In the genomic region with DNA sequence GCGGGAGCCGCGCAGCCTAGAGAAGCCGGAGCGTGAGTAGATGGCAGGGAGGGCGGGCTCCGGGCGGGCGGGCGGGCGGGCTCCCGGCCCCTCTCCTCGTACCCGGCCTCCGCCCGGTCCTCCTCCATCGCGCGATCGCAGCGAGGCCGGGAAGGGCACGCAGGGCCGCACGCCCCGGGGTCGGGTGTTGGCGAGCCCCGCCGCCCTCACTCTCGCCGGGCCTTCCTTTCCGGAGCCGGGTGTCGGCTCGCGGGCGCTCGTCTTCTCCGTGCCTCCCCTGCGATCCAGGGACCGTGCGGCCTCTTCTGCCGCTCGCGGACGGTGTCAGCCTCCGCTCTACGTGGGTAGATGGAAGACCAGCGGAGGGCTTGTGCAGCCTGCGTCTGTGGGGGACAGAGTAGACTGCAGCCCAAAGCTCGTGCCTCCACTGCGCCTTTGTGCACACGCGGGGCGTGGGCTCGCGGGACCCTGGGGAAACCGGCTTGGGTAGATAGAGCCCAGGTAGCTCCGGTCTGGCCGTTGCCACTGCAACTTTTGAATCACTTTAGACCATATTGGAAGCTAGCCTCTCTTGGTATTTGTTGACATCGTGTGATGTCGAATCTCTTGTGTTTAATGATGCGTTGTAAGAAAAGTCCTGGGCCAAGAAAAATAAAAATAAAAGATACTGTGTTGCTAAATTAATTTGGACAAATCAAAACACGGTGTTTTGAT, we compare ENCODE assay signal across 7 mouse cellular contexts. TPM values are rescaled to one million over a fixed set of nuclear protein-coding genes. Genes with fewer than 3 reads are reported as not detected.
DNase-seq lines count a peak whose midpoint lies in the region; ATAC-seq lines count a peak whose summit lies in the region.

A gene (plus strand): TSS at position 211 of the 714 bp plus-strand sequence.

- peak within 1 kb of the TSS; percentile 69 for H3K4me2 ChIP-seq in hindbrain, embryonic 13.5 days

- WGBS in hindbrain, embryonic 13.5 days: under 1% methylated on average over 44 of the region's 65 CpGs

- H3K36me3 ChIP-seq in hindbrain, embryonic 13.5 days: no peaks in the 10 kb centered on the region

- H3K9me3 ChIP-seq in hindbrain, embryonic 13.5 days: no peaks in the 10 kb centered on the region

- H3K9ac ChIP-seq in hindbrain, embryonic 13.5 days: peak within 1 kb of the TSS; percentile 94

- peak within 1 kb of the TSS; percentile 97 for H3K27ac ChIP-seq in hindbrain, embryonic 13.5 days

- H3K27me3 ChIP-seq in hindbrain, embryonic 13.5 days: no peaks in the 10 kb centered on the region

- DNase-seq in adipocyte (ENCODE audit: low spot score): peak; percentile 63
- DNase-seq in cerebellum, postnatal 25 days: peak; percentile 72 to 77
- peak; percentile 42 to 44 for DNase-seq in frontal cortex, postnatal 25 days (ENCODE audit: low spot score in 2 of 2)
- peak; percentile 40 to 63 for DNase-seq in left cerebral cortex, adult 18-20 months (ENCODE audit: low spot score in 2 of 2)
- DNase-seq in right cerebral cortex, postnatal 25 days: peak; percentile 70

- ATAC-seq in hindbrain, embryonic 13.5 days (ENCODE audit: low FRiP score): peak; percentile 64
- ATAC-seq in megakaryocyte progenitor cell, adult 5-6 weeks (replicated peaks; ENCODE audit: poor library complexity): peak; percentile 19

- H3K4me1 ChIP-seq in hindbrain, embryonic 13.5 days (replicated peaks): peaks cover 37% of the 10 kb centered on the region

- peak within 1 kb of the TSS; percentile 91 for H3K4me3 ChIP-seq in hindbrain, embryonic 13.5 days

RNA-seq across cellular contexts. Expression of the gene that starts here (rescaled TPM):
- 14.2 and 14.7 TPM in 2 replicates for polyA plus RNA-seq in hindbrain, embryonic 13.5 days (2015; fragmentation: Nextera tagmentation; extraction: Ambion mirVana)
- total RNA-seq in left cerebral cortex, adult 18-20 months (2021): 10 to 100 TPM; 62.0 to 71.2 TPM
- 19.1 and 19.9 TPM in 2 replicates for total RNA-seq in megakaryocyte progenitor cell, adult 5-6 weeks (2015)
- total RNA-seq in megakaryocyte progenitor cell, adult 5-6 weeks (2017): 21.1 and 23.2 TPM in 2 replicates

Comparison
In these comparisons a context has a peak if more than half of its experiments do, and no peak if none do; other contexts are left out.
1. Peak in every context shown above with its lines: DNase-seq, ATAC-seq, H3K4me3 ChIP-seq and H3K27ac ChIP-seq.